Mouse (Mus musculus) adrenal gland, postnatal 36 days (tissue): ENCODE results near the gene Hmgb1. TPM values are rescaled to one million over a fixed set of nuclear protein-coding genes. Genes with fewer than 3 reads are reported as not detected.

Experiments used
- DNase-seq, 2 experiments: peaks; one replicate each; pipeline ENCODE4 v3.0.0; 2021; ENCODE audit warnings: mixed read lengths in 1 of 2
- total RNA-seq, 2 experiments: library from RNA; stranded (reverse); gene quantifications; 2 replicates each; pipeline ENCODE4 v1.2.3; 2021

The Hmgb1 gene
- total RNA-seq, 2 experiments from 2014 or later = 141 to 161 TPM

DNA sequence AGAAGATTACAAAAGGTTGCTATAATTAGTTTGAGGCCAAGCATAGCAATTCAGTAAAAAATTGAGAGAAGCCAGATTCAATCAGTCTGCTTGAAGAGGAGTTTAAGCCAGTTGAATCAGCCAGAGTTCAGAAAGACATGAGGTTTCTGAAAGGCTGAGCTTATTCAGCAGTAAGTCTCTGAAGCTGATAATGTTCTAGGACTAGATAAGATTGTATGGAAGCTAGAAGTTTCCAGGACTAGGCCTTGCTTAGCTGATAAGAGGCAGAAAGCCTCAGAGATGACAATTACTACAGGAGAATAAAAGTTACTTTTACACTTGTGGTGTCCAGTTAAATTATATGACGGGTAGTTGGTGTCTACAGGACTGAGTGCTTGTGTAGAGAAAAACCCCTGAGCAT is 5.9 kb upstream of the Hmgb1 start:
- DNase-seq = no peak

DNA sequence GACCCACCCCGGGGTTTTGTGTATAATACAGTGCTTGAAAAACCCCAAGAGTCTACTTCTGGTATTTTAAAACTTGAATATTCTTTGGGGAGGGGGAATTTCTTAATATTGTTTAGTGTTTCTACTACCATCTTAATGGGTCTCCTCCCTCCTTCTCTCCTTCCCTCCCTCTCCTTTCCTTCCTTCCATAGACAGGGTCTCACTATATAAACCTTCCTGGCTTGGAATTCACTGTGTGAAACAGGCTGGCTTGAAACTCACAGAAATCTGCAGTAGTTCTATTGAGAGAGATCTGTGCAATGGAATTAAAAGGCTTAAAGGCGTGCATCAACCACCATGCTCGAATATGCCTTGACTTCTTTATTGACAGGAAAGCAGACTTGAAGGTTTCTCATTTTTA is 1.5 kb upstream of the Hmgb1 start:
- no peak for DNase-seq

DNA sequence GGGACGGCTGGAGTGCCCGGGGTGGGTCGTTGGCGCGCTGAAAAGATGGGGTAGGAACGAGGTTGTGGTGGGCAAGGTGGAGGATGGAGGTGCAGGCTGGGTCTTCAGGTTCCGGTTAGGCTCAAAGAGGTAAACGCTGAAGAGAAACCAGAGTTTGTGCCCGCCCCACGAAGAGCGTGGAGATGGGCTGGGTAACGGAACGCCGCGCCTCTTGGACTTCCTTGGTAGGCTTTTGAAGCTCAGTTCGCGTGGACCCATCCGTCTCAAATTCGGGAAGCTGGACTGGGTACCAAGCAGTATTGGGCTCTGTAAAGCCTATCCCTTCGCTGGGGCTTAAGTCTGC is 526 bp upstream of the Hmgb1 start:
- peak; percentile 55 to 62 for DNase-seq

DNA sequence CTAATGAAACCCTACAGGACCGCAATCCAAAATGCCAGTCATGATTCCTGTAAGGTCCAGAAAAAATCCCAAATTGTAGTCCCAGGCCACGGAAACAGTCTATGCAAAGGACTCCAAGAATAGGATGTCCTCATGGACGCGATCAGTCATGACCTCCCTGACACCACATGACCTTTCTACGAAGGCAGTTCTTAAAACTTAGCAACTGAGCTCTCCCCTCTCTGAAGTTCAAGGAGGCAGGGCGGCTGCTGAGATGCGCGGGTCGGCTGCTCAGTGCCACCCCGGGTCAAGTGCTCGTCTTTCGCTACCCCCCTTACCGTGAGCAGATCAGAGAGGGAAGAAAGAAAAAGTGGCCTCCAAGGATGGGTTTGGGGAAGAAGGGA is 577 bp downstream of the Hmgb1 start:
- no peak for DNase-seq

DNA sequence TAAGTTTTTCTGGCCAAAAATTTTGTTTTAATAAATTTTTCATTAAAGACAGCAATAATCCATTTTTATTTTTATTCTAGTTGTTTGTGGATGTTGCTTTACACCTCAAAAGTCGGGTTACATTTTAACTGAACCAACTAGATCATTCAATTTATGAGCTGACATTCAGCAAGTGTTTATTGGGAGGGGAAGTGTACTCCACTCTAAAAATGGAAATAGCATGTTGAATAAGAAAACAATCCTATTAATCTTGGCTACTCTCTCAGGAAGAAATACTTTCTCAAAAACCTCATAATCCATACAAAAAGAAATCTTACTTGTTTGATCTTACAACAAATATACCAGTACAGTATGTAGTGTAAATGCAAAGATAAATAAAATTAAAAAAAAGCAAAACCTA is 1.2 kb downstream of the Hmgb1 start:
- no peak for DNase-seq

DNA sequence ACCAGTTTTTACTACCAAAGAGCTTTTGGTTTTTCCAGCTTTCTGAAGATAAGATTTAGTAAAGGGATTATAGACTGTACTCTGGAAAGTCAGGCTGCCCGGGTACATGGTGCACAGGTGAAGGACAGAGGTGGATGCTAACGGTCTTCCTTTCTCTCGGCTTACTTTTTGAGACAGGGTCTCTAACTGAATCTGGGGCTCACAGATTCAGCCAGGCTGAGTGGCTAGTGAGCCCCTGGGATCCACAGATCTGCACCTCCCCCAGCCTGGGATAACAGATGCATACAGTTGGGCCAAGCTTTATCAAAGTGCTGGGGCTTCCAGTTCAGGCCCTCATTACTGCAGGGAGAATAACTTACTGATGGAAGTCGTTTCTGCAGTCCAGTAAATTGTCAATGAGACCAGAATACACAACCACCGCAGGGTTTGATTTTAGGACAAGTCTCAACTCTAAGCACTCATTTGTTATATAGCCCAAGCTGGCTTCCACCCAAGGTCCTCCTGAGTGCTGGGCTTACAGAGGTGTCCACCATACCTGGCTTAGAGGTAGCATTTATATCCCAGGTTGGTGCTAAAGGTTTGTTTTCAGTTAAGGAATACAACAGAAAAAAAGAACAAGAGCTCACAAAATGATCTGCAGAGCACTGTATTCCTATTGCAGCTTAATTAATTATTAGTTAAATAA is 2.0 kb downstream of the Hmgb1 start:
- DNase-seq = no peak

DNA sequence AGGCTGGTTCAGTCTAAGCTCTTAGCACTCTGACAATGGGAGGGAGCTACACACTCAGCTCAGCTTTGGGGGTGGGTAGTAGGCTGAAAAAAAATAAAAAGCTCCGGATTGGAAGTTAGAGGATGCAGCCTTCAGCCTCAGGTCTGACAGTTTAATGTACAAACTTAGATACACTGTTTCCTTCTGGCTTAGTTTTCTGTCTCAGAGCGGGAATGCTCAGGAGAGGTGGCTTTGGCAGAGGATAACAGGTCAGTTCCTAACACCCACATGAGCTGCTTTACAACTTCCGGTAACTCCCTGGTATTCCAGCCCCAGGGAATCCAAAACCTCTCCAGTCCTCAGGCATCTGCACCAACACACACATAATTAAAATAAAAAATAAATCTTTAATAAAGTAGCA is 4.5 kb downstream of the Hmgb1 start:
- no peak for DNase-seq

DNA sequence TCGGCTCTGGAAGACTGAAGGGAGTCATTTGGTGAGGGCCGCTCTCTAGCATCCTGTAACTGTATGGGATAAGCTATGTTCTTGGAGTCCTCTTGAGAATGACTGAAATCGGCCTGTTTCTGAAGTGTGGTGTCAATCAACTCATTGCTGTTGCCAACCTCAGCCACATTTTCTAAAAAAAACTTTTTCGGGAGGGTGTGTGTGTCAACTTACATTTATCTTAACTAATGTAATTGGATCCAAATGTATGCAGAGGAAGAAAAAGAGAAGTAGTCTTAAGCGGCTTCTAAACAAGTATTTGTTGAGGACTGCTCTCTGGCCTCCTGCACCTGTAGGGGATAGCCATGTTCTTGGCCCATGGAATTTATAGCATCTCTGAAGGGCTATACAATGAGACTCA is 6.2 kb downstream of the Hmgb1 start:
- DNase-seq = no peak

DNA sequence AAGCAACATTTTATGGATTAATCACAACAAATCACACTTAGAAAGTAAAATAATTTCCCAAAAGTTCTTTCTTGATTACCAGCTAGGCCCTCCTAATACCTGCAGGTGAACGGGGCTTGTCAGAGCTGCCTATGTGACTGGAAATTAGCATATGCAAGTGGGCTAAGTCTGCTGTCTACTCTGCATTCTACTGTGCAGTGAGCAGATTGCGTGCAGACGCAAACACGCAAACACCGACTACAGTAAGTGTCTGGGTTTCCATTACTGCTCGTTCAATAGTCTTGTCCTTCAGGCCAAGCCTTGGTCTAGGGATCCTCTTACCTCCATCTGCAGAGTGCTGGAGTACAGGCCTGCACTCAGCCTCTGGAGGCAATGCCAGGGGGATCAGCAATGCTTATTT is 8.6 kb downstream of the Hmgb1 start:
- no peak for DNase-seq

DNA sequence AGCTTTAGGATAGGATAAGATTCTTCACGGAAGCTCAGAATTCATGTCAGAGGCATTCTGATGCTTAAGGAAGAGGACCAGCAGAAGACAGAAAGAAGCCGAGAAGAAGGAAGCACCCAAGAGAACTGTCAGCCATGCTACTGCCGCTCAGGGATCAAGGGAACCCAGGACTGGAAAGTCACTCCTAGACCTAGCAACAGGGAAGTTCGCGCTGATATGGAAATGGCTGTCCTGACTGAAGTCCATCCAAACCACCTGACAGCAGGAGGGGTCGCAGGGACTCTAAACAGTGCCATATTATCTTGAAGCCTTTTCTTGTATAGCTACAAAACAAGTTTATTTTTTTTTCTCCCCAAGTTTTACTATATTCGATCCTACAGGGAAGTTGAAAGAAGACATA is 9.8 kb downstream of the Hmgb1 start:
- DNase-seq = no peak

DNA sequence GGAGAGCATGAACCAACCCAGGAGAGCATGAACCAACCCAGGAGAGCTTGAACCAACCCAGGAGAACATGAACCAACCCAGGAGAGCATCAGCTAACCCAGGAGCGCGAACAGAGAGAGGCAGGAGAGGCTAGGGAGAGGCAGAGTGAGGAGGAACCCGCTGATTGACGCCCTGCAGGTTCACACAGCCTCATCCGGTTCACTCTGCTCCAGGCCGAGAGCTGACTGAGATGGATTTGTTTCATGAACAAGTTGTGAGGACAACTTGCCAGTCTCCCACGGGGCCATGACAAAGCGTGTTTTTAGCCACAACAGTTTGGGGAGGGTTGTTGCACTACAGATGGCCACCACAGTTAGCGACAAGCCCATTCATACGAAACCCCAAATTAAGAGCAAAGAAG is 12.0 kb downstream of the Hmgb1 start:
- no peak for DNase-seq

DNA sequence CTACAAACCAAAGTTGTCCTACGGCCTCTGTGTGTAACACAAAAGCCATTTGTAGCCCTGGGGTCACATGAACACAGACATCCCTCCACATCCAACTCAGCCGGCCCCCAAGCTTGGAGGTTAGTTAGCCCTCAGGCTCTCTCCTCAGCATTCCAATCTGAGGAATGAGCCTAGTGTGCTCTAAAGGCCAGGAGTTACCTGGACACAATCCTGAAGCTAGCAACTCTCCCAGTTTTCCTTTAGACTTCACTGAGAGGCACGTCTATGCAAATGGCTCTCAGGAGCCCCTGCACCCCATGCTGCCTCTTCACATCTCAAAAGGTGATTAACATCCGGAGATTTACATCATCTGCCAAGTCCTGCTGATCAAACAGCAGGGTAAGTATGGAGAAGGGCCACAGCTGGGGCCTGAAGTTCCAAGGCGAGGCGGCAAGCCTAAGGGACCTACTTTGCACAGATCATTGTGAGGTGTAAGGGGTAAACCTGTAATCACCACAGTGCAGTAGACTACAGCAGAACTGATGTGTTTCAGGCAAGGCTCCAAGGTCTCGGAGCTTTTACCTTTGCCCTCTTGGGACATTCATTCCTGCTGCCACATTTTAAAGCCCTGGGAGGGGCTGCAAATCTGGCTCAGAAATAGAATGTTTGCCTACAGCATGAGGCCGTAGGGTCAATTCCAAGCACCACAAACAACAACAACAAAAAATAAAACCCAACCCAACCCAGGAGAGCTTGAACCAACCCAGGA is 13.3 kb downstream of the Hmgb1 start:
- DNase-seq = no peak

DNA sequence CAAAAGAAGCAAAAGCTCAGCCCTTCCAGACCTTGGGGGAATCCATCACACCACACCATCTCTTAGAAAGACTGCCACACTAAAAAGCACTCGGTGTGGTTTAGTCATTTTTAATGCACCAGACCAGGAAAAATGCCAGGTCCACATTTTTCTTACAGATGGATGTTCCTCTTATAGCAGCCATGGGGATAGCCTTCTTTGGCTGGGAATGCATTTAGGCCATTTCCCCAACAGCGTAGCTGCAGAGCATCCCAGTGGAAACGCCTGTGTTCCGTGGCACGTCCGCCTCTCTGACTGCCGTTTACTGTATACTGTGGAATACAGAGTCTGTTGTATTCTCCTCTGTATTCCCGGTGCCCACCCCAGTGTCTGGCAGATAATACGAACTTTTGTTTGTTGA is 15.5 kb downstream of the Hmgb1 start:
- no peak for DNase-seq

DNA sequence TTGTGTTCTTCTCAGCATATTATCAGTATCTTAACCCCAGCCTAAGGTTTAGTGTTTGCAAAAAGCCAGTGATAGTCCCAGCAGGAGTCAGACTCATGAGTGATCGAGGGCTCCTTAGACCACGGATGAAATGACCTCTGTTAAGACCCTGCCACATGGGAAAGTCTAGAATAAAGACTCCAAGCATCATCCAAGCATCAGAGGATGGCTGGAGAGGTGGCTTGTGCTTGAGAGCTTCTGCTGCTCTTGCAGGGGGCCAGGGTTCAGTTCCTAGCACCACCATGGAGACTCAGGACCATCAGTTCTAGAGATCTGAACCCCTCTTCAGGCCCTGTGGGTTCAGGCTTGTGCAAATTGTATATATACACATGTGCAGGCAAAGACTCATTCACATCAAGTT is 16.2 kb downstream of the Hmgb1 start:
- DNase-seq = no peak

DNA sequence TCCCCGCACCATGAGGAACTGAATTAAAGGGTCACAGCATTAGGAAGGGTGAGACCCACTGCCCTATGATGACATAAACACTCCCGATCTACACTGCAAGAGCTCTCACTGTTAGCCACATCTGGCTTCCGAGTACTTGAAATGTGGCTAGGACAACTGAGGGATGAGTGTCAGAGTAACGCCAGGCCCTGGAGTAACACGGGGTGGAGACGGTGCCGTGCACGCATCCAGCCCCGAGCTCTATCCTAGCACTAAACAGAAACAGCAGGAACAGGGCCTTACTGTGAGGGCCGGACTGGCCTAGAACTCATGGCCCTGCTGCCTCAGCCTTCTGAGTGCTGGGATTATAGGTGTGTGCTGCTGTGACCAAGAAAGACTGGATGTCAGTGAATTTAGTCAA is 18.3 kb downstream of the Hmgb1 start:
- no peak for DNase-seq

DNA sequence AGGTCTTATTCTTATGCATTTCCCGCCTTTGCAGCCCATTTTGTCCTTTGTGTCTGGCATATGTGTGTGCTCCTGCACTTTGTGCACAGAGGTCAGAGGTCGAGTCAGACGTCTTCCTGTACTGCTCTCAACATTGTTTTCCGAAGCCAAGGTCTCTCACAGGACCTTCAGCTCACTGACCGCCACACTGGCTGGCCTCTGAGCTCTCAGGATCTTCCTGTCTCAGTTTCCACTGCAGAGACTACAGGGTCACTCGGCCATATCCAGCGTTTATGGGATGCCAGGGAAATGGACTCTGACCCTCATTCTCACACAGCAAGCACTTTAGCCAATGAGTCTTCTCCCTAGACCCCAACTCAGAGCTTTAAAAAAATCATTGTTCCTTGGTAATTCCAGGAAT is 19.4 kb downstream of the Hmgb1 start:
- DNase-seq = peak in 1 of 2 experiments; percentile 15

DNA sequence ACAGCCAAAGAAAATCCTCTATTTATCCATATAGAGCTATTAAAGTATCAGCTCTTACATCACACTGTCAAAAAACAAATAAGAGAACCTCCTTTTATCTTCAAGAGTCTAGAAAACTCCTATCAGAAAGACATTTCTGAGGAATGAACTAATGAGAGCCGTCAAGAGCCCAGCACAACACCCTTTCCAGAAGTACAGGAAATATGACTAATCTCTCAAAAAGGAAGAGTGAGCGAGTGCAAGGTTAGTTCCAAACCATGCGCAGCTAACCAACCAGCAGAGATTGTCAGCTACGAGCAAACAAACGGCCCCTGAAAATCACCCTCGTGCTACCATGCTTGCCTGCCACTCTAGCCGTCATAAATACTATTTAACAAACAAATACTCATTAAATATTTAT is 21.4 kb downstream of the Hmgb1 start:
- DNase-seq = no peak

DNA sequence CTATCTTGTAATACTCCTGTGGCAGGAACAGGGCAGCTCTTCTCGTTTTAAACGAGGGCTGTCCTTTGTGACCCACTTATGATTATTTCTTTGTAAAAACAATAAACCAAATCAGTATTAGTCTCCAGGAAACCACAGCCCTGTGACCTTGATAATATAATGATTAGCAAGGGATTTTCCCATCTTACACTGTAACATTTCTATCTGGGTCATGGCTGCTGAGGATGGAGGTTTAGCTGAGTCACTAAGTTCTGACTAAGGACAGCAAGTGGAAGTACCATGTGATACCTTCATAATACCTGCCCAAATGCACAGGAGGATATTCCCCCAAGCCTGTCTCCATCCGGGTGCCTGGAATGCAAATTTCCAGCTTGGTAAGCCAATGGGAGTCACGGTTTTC is 23.8 kb downstream of the Hmgb1 start:
- peak; percentile 8 to 10 for DNase-seq

DNA sequence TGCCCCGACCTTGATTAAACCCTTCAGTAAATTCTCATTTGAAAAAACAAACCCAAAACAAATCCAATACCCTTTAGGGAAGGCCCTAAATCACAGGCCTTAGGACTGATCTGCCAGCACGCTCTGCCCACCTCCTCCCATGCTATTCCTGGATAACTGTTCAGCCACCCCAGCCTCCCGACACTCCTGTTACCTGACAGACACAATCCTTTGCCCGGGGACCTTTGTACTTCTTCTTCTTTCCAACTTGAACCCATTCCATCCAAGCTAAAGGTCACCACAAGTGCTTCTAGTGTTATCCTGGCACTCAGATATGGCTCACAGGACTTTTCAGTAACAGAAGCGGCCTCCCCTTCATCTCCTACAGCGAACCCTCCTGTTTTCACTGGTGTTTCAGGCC is 25.3 kb downstream of the Hmgb1 start:
- DNase-seq = peak in 1 of 2 experiments; percentile 5

DNA sequence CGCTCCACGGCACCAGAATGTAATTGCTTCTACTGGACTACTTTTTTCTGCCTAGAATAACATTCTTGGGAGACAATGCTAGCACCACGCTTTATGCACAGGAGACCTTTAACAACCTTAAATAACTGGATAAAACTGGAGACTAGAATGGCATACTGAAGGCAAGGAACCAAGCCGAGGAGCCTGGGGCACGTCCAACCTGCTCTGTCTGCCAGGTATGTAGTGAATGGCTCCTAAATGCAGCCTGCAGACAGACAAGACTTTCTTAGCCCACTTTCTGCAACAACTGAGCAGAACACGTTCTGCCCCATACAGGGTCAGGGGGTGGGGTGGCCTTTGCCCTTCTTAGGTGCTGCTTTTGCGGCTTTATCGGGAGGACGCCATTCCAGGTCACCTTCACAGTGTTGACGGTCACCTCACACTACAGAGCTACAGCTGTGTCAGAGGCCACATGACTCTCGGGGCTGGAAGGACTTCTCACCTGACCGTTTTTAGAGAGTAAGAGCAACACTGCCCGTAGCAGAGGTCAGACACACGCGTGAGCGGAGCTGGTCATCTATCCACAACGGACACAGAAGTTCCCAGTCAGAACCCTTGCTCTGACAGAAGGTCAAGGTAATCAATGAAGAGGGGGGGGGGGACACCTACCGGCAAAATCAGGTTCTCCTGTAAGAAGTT is 27.3 kb downstream of the Hmgb1 start:
- DNase-seq = no peak

DNA sequence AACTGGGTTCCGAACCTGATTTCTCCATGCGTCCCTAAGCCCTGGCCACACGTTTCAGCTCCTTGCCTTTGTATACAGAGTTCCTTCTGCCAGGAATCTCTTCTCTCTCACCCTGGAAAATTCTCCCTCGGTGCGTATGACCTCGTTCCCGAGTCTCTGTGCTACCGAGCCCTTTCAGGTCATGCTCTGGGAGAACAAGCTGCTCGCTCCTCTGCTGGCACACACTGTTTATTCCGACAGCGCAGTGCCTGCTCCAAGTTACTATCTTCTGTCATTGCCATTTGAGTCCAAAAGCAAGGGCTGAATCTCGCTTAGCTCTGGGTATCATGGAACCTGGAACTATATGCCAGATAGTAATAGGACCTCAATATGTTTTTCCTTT is 31.5 kb downstream of the Hmgb1 start:
- DNase-seq = peak; percentile 8 to 20

DNA sequence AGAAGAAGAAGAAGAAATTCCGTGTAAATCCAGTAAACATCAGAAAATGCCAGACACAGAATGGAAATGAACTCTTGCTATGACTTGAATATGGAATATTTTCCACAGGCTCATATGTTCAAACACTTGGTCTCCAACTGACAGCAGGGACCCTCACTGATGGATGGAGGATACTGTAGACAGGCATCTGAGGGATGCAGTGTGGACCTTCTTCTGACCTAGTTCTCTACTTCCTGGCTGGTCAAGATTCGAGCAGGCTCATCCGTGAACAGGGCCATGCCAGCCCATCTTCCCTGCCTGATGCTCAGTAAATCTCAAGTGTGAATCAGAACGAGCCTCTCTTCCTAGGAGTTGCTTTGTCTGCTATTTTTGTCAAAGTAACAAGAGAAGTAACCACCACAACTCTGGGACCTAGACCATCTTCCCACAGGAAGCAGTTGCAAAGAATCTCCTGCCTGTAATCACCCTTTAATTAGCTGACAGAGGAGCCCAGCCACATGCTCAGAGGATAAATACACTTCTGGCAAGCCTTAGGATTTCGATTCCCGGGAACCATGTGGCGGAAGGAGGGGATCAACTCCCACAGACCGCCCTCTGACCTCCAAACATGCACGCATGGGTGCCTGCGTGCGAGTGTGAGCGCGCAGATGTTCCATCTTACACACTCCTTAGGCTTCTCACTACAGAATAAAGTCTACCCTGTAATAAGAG is 32.1 kb downstream of the Hmgb1 start:
- no peak for DNase-seq

DNA sequence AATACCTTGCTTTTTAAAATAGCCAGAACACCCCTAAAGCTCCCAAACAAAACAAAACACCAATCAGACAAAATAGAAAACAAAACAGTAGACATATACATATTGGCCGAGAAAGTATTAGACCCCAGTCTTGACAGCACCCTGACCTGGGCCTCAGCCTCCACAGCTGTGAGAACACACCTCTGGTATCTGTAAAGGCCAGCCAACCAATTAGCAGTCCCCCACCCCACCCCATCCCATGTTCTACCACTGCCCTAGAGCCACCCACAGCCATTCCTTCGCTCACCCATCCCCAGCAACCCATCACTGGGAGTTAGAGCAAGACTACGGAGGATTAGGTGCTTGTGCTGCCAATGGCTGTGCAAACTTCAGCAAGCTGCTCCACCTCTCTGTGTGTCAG is 33.4 kb downstream of the Hmgb1 start:
- DNase-seq = no peak
